Mouse (Mus musculus) stomach, embryonic 14.5 days (tissue): ENCODE results near the gene Gm9758. TPM values are rescaled to one million over a fixed set of nuclear protein-coding genes. Genes with fewer than 3 reads are reported as not detected.
"Not testable (repeated sequence)": the region's sequence is repeated elsewhere in the genome, so short reads cannot be mapped to it uniquely, and the experiment has no call there.

Source experiments
- ATAC-seq: fragments of 200-750 bp; cut with Nextera tagmentation; 2 replicates; pipeline ENCODE4 v1.8.0; 2017; ENCODE audit warnings: low read depth, moderate TSS enrichment; ENCODE audit not compliant: insufficient number of reproducible peaks, insufficient read depth, low FRiP score
- H3K27ac ChIP-seq: fragments of 300-500 bp; sonication (generic); 2 replicates; pipeline ENCODE4 v1.5.1; 2014; ENCODE audit warnings: mild to moderate bottlenecking, low read length, moderate library complexity, mixed read lengths
- H3K27me3 ChIP-seq: fragments of 300-500 bp; sonication (generic); 2 replicates; pipeline ENCODE4 v1.6.1; 2014; ENCODE audit warnings: low read length, control low read depth, mixed read lengths; ENCODE audit not compliant: control insufficient read depth, insufficient read depth
- H3K36me3 ChIP-seq: fragments of 300-500 bp; sonication (generic); 2 replicates; pipeline ENCODE4 v1.6.1; 2014; ENCODE audit warnings: mild to moderate bottlenecking, control low read depth, low read length, moderate library complexity, mixed read lengths; ENCODE audit not compliant: control insufficient read depth, insufficient read depth
- H3K4me1 ChIP-seq: fragments of 300-500 bp; sonication (generic); 2 replicates; pipeline ENCODE4 v1.6.1; 2014; ENCODE audit warnings: low read length, control low read depth, mixed read lengths; ENCODE audit not compliant: control insufficient read depth, insufficient read depth
- H3K4me2 ChIP-seq: fragments of 300-500 bp; sonication (generic); replicated peaks from 2 replicates; pipeline ENCODE4 v1.6.1; 2014; ENCODE audit warnings: low read depth, low read length, control low read depth
- H3K4me3 ChIP-seq: fragments of 300-500 bp; sonication (generic); 2 replicates; pipeline ENCODE4 v1.5.1; 2014; ENCODE audit warnings: low read depth, low read length, control low read depth
- H3K9ac ChIP-seq: fragments of 300-500 bp; sonication (generic); replicated peaks from 2 replicates; pipeline ENCODE4 v1.6.1; 2014; ENCODE audit warnings: low read depth, mild to moderate bottlenecking, control low read depth, low read length, moderate library complexity, mixed read lengths
- H3K9me3 ChIP-seq: fragments of 300-500 bp; sonication (generic); 2 replicates; pipeline ENCODE4 v1.6.1; 2016; ENCODE audit warnings: low read depth, low read length, control low read depth; ENCODE audit not compliant: control insufficient read depth
- WGBS: fragments of 180-500 bp; shearing (Covaris S2); extraction: QIAGEN DNeasy Blood & Tissue Kit; methylation state at CpG from one replicate; pipeline ENCODE4 v1.1.7; 2014; 5-methylcytosine and 5-hydroxymethylcytosine counted together
- polyA plus RNA-seq: library from polyadenylated mRNA; unstranded; fragments of >200 nt; fragmentation: Nextera tagmentation; extraction: Ambion mirVana; gene quantifications from 2 replicates; pipeline ENCODE4 v1.2.1, GENCODE M21; 2014

Gm9758 gene
- not detected in 2 replicates for polyA plus RNA-seq

GRCm38 (mm10) chr5:14914799-14915198 lies at the start of gene Gm9758:
Gene Gm9758, minus strand, starts transcription at chr5:14914899.
- not testable (repeated sequence) for H3K4me2 ChIP-seq, H3K9me3 ChIP-seq, H3K27ac ChIP-seq, H3K9ac ChIP-seq, H3K27me3 ChIP-seq, ATAC-seq, H3K36me3 ChIP-seq, H3K4me1 ChIP-seq, H3K4me3 ChIP-seq
- 50% methylated on average over 1 of the region's 1 CpGs for WGBS

GRCm38 (mm10) chr5:14963821-14964220 lies 49.1 kb upstream of the Gm9758 start:
- H3K27ac ChIP-seq, ATAC-seq, H3K27me3 ChIP-seq, H3K9ac ChIP-seq, H3K4me2 ChIP-seq, H3K4me1 ChIP-seq, H3K36me3 ChIP-seq, H3K4me3 ChIP-seq: not testable (repeated sequence)
- WGBS: 81% methylated on average over 13 of the region's 13 CpGs
- H3K9me3 ChIP-seq: peaks cover 10% of the 10 kb centered on the region; the same call in 1 of the 2 replicates

GRCm38 (mm10) chr5:14961502-14961901 lies 46.8 kb upstream of the Gm9758 start:
- H3K4me3 ChIP-seq, H3K27me3 ChIP-seq, H3K4me1 ChIP-seq, H3K4me2 ChIP-seq, H3K9ac ChIP-seq, H3K36me3 ChIP-seq, H3K27ac ChIP-seq: not testable (repeated sequence)
- peak; percentile 72; the same call in 1 of the 2 replicates for ATAC-seq
- 78% methylated on average over 4 of the region's 4 CpGs for WGBS
- peaks cover 10% of the 10 kb centered on the region; the same call in 1 of the 2 replicates for H3K9me3 ChIP-seq

GRCm38 (mm10) chr5:14955928-14956706 lies 41.4 kb upstream of the Gm9758 start:
- H3K4me1 ChIP-seq, H3K36me3 ChIP-seq, H3K27me3 ChIP-seq, H3K27ac ChIP-seq, H3K4me3 ChIP-seq, H3K9me3 ChIP-seq, H3K9ac ChIP-seq, H3K4me2 ChIP-seq: not testable (repeated sequence)
- 86% methylated on average over 1 of the region's 1 CpGs for WGBS
- peak; percentile 49; the same call in 1 of the 2 replicates for ATAC-seq

GRCm38 (mm10) chr5:14953587-14953986 lies 38.9 kb upstream of the Gm9758 start:
- H3K9ac ChIP-seq, H3K9me3 ChIP-seq, H3K27me3 ChIP-seq, H3K36me3 ChIP-seq, H3K27ac ChIP-seq, H3K4me2 ChIP-seq, H3K4me3 ChIP-seq, H3K4me1 ChIP-seq, ATAC-seq: not testable (repeated sequence)

GRCm38 (mm10) chr5:14952749-14953148 lies 38.0 kb upstream of the Gm9758 start:
- not testable (repeated sequence) for ATAC-seq, H3K4me1 ChIP-seq, H3K4me3 ChIP-seq, H3K27me3 ChIP-seq, H3K4me2 ChIP-seq, H3K36me3 ChIP-seq, H3K9ac ChIP-seq, H3K27ac ChIP-seq
- WGBS: 64% methylated on average over 3 of the region's 3 CpGs
- H3K9me3 ChIP-seq: peaks cover 13% of the 10 kb centered on the region; the same call in 1 of the 2 replicates

- H3K36me3 ChIP-seq, H3K4me2 ChIP-seq, H3K9ac ChIP-seq, H3K4me3 ChIP-seq, H3K27me3 ChIP-seq, H3K27ac ChIP-seq, H3K4me1 ChIP-seq: not testable (repeated sequence)
- 67% methylated on average over 7 of the region's 7 CpGs for WGBS
- peaks cover 13% of the 10 kb centered on the region; the same call in 1 of the 2 replicates for H3K9me3 ChIP-seq
- ATAC-seq: peak; percentile 82
Observed at GRCm38 (mm10) chr5:14951822-14952221, 37.1 kb upstream of the Gm9758 start.

GRCm38 (mm10) chr5:14947482-14948198 lies 32.9 kb upstream of the Gm9758 start:
- not testable (repeated sequence) for H3K4me1 ChIP-seq, H3K9ac ChIP-seq, H3K4me2 ChIP-seq, H3K4me3 ChIP-seq, H3K9me3 ChIP-seq, ATAC-seq, H3K27me3 ChIP-seq, H3K27ac ChIP-seq, H3K36me3 ChIP-seq
- WGBS: 54% methylated on average over 4 of the region's 4 CpGs
